Mouse (Mus musculus) urinary bladder, postnatal 10 days (tissue): ENCODE data around the gene Scgb1b20.
"Not testable (repeated sequence)": the region's sequence is repeated elsewhere in the genome, so short reads cannot be mapped to it uniquely, and the experiment has no call there.

Experiments
- DNase-seq: peaks from one replicate; pipeline ENCODE4 v3.0.0; 2022; ENCODE audit warnings: low spot score

The Scgb1b20 gene

GRCm38 (mm10) chr7:33372934-33373333, at the start of gene Scgb1b20:
TSS of gene Scgb1b20 (plus strand) at chr7:33373234.
- DNase-seq = not testable (repeated sequence)

DNA sequence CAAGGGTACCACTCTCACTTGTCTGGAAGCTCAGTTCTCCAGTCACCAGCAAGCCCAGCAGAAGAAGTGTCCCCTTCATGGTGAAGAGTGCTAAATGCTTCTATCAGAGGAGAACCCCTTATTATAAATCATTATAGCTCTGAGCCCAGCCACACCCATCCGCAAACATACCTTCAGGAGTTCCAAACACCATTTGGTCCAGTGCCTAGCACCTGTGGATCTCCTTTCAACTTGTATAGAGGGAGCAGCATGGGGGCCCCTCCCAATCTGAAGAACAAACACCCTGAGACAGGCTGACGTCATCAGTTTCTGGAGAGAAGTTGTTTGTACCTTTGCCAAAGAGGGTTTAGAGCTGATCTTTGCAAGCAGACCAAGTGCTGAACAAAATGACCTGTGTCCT, 6.8 kb upstream of the Scgb1b20 start, which contains the start of gene Scgb2b20:
Gene Scgb2b20 (minus strand): TSS at position 101 of the 400 bp plus-strand sequence.
- not testable (repeated sequence) for DNase-seq

DNA sequence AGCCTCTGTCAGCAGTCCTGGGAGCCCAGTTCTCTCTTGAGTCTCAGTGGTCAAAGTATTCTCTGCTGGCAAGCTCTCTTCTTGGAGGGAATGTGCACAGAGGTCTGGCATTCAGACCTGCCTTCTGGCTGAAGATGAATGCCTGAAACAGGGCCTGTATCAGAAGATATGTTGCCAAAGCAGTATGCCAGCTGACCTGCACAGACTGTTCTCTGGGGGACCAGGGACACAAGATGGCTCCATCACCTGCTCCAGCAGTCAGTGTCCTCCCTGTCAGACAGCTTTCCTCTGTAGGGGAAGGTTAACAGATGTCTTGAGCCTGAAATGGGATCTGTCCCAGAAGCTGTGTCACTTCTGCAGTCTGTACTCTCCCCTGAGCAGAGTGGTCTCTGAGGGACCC, 26.7 kb downstream of the Scgb1b20 start:
- DNase-seq = not testable (repeated sequence)

DNA sequence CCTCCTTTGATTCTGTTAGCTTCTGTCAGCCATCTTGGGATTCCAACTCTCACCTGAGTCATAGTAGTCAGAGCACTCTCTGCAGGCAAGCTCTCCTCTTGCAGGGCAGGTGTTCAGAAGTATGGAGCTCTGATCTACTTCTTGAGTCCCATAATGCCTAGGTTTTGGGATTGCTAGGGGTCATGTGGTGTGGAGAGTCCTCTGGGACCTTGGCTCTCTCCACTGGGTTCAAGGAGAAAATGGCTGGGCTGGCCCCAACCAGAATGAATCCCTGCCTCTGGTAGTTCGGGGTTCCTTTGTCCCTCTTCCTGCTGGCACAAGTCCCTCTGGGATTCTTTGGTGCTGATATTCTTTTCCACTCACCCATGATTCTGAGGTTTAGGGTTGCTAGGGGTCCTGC, 28.6 kb downstream of the Scgb1b20 start:
- no peak for DNase-seq

GRCm38 (mm10) chr7:33409681-33410080, 36.6 kb downstream of the Scgb1b20 start:
- DNase-seq = not testable (repeated sequence)
